Mouse (Mus musculus): ENCODE results near the gene Rbbp4.

The Rbbp4 gene

GRCm38 (mm10) chr4:129271991-129272755 lies 63.0 kb downstream of the Rbbp4 start:
- in situ Hi-C loops (cut with MboI; ENCODE audit: low pct_unique_long_range_greater_than_20kb in 1 of 2, low sequenced_read_pairs in 2 of 2, unreplicated experiment in 1 of 2) = loop anchor here in 1 of 2 experiments (10.0 kb wide), 1 partner anchor 147 kb away; the partner anchor contains the start of gene Hpca

DNA sequence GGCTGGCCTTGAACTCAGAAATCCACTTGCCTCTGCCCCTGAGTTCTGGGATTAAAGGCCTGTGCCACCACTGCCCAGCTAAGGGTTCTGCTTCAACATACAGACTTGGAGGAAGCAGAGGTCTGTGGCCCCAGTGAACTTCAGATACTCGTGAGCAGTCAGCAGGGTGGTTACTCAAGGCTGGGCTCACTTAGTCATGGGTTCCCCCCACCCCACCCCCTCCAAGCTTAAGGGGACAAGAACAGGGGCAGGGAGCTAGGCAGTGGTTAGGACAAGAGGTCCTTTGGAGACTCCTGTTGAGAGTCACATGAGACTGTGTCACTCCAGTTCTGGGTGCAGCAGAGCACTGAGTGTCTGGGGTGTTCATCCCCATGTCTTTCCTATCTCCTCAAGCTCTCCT lies 66.5 kb downstream of the Rbbp4 start:
- in situ Hi-C loops (cut with MboI; ENCODE audit: low pct_unique_long_range_greater_than_20kb in 1 of 2, low sequenced_read_pairs in 2 of 2, unreplicated experiment in 1 of 2) = no loop called here

DNA sequence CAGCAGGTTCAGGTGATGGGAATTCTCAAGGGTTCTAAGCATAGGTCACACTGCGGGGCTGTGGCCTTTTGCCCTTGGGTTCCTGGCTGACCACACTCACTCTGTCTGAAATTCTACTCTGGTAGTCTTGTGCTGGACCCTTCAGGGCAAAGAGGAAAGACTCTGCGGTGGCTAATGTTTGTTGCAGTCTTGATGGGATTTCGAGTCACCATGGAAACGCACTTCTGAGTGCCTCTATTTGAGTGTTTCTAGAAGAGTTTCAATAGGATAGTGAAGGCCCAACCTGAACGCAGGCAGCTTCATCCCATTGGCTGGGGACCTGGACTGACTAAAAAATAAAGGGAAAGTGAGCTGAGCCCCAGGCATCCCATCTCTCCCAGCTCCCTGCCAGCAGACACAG lies 68.3 kb downstream of the Rbbp4 start:
- in situ Hi-C loops (cut with MboI; ENCODE audit: low pct_unique_long_range_greater_than_20kb in 1 of 2, low sequenced_read_pairs in 2 of 2, unreplicated experiment in 1 of 2) = no loop called here

- in situ Hi-C loops (cut with MboI; ENCODE audit: low pct_unique_long_range_greater_than_20kb in 1 of 2, low sequenced_read_pairs in 2 of 2, unreplicated experiment in 1 of 2) = no loop called here
Observed at GRCm38 (mm10) chr4:129266191-129266590, 69.0 kb downstream of the Rbbp4 start.

DNA sequence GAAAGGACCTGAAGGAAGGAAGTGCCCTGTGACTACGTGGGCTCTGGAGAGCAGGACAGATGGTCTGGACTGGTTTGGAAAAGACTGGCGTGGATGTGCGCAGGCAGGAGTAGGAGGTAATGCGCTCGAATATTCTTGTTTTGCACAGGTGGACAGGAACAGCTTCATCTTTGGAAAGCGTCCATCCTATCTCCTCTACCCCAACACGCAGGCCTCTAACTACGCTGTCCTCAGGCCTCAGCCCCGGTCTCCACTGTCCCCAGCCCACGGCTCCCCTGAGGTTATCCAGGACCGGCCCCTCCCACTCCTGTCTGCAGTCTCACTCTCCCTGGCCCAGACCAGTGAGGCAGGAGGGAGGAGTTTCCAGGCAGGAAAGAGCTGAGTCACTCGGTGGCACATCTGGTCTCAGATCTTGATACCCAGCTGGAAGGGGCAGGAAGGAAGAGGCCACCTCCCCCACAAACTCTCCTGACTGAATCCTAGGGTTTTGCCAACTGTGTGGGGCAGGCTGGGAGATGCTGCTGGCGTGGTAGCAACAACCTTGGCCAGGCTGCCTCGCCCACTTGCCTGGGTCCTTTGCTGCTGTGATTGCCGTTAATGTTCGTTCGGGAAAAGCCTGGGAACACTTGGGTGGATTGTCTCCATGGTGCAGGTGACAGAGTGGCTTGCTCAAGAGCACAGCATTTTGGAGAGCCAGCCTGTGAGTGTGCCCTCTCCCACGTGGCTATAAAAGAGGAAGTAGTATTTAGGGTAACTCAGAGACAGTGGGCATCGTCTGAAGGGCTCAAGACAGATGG lies 71.7 kb downstream of the Rbbp4 start:
- in situ Hi-C loops (cut with MboI; ENCODE audit: low pct_unique_long_range_greater_than_20kb in 1 of 2, low sequenced_read_pairs in 2 of 2, unreplicated experiment in 1 of 2) = no loop called here

DNA sequence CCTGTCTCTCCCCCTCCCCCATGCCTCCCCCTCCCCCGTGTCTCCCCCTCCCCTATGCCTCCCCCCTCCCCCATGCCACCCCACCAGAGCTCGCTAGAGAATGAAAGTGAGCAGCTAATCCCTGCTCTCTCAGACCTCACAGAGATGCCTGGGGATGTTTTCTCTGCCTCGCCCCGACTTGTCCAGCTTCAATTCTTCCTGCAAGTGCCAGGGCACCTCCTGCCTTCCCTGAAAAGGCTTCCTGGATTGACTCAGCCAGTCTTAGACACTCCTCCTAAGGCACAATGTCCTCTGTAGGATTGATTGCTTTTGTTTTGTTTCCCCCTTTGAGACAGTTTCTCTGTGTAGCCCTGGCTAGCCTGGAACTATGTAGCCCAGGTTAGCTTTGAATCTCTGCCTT lies 74.0 kb downstream of the Rbbp4 start, which contains the start of gene C77080:
TSS of gene C77080 (minus strand) at position 209 of the 400 bp plus-strand sequence.
- in situ Hi-C loops (cut with MboI; ENCODE audit: low pct_unique_long_range_greater_than_20kb in 1 of 2, low sequenced_read_pairs in 2 of 2, unreplicated experiment in 1 of 2) = no loop called here

- in situ Hi-C loops (cut with MboI; ENCODE audit: low pct_unique_long_range_greater_than_20kb in 1 of 2, low sequenced_read_pairs in 2 of 2, unreplicated experiment in 1 of 2) = no loop called here
Observed at GRCm38 (mm10) chr4:129260678-129261077, 74.5 kb downstream of the Rbbp4 start.

- in situ Hi-C loops (cut with MboI; ENCODE audit: low pct_unique_long_range_greater_than_20kb in 1 of 2, low sequenced_read_pairs in 2 of 2, unreplicated experiment in 1 of 2) = no loop called here
Observed at GRCm38 (mm10) chr4:129259101-129259500, 76.1 kb downstream of the Rbbp4 start.

All from mouse embryonic stem cell (cell line).